Mouse (Mus musculus): ENCODE data around the gene Adipoq.

The Adipoq gene

GRCm38 (mm10) chr16:23117173-23117572 is 29.2 kb upstream of the Adipoq start:
- DNase-seq = no peak

DNA sequence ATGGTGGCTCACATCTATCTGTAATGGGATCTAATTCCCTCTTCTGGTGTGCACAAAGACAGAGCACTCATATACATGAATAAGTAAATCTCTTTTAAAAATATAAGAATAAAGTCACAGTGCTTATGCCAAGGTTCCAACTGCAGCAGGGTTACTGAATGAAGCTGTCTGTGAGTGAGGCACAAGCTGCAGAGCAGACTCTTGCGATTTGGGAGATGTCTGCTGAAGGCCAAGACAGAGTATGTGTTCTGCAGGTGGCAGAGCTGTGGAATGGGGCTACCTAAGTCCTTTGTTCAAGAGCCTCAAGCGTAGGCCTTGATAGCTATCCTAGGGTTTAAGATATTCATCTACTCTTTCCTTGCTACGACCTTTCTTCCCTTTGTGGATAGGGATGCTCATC is 23.9 kb upstream of the Adipoq start:
- DNase-seq = no peak

DNA sequence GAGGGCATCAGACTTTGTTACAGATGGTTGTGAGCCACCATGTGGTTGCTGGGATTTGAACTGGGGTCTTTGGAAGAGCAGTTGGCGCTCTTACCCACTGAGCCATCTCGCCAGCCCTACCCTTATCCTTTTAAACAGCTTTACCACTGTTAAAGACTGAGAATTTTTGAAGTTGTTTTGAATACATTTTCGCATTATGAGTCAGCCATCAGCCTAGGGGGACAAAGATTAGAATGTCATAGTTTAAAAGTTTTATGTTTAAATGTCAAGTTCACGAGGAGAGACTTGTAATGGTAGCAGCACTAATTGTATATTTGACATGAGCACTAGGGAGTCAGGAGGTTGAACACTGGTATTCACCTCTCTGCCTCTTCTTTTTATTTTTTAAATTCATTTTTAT is 23.2 kb upstream of the Adipoq start:
- DNase-seq = no peak

GRCm38 (mm10) chr16:23124398-23124797 is 21.9 kb upstream of the Adipoq start:
- no peak for DNase-seq

- DNase-seq = no peak
These were observed 19.0 kb upstream of the Adipoq start for GRCm38 (mm10) chr16:23127311-23127672.

DNA sequence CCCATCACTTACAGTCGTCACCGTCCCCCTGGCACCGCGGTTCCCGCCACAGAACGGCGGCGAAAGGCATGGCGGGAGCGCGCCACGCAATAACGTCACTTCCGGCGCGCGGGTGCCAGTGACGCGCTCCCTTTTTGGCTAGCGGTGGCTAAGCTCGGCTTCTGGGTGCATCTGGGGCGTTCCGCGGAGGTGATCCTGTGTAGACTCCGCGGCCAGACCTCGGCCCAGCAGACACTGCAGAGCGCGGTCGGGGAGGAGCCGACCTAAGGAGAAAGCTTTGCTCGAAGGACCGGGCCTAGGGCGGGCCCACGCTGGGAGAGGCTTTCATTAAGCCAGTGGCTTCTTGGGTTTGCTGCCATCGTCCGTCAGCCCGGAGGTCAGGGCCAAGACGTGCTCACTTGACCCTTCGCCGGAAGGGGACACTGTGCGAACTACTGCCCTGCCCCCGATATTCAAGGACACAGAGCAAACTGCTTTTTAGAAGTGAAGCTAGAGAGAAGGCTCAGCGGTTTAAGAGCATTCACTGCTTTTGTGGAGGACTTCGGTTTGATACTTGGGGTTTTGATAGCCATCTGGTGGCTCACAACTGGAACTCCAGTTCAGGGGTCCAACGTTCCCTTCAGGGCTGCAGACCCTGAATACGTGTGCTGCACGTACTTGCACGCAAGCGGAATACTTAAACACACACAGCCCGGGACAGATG is 18.5 kb upstream of the Adipoq start, which contains the start of gene Rfc4:
Rfc4 (minus strand) TSS at position 65 of the 703 bp plus-strand sequence.
- peak; percentile 93 for DNase-seq

DNA sequence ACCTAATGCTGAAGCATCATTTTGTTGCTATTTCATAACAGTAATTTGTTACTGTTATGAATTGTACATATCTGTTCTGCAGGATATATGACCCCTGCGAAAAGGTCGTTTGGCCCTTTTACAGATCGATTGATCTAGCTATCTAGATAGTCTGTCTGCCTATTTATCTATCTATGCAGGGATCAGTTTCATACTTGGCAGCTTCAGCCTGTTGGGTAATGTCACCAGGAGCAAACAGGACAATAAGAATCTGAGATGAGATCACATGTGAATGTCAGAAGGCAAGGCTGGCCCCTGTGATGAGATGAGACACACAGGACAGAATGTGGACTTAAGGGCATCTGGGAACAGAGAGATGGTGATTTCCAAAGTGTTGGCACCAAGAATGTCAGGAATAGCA is 16.0 kb upstream of the Adipoq start:
- DNase-seq = no peak

GRCm38 (mm10) chr16:23132336-23132735 is 14.0 kb upstream of the Adipoq start:
- no peak for DNase-seq

- no peak for DNase-seq
These were observed 10.8 kb upstream of the Adipoq start for GRCm38 (mm10) chr16:23135421-23136149.

DNA sequence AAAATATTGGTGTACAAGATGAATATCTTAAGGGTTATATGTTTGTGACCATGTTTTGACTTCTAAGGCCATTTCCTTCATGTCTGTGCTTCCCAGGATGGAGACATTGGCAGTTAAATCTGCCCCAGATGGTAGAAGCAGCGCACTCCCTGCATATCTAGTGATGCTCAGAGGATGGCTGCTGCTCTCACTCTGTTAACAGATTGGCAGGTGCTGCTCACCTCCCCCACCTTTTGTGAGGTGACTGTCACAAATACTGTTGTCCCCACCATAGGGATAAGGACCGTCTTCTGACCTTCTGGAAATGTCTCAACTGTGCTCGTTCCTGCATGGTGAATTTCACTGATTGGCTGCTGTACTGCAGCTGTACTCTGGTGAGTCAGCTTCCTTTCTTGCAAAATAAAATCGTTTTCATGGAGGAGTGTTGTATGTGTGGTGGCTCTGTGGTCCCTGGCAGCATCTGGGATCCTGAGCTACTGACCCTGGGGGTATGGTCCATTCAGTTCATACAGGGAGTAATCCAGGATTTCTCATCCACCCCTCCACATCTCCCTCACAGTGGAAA is 9.8 kb upstream of the Adipoq start:
- DNase-seq = no peak

GRCm38 (mm10) chr16:23140911-23141310 is 5.4 kb upstream of the Adipoq start:
- no peak for DNase-seq

DNA sequence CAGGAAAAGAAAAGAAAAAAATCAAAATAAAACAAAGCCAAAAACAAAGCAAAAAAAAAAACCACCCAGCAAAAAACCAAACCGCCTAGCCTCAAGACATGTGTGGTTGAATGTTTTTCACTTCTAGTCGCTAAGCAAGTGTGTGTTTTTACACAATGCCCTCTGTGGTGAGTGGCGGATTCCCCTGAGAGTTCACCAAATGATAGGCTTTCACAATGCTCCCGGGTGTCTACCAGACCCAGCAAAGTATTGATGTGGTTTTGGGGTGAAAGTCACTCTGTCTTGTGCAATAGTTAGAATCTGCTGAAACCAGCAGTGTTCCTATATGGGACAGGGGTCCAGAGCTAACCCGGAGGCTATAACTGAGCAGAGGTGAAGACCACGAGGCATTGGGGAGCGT is 2.0 kb upstream of the Adipoq start:
- no peak for DNase-seq

DNA sequence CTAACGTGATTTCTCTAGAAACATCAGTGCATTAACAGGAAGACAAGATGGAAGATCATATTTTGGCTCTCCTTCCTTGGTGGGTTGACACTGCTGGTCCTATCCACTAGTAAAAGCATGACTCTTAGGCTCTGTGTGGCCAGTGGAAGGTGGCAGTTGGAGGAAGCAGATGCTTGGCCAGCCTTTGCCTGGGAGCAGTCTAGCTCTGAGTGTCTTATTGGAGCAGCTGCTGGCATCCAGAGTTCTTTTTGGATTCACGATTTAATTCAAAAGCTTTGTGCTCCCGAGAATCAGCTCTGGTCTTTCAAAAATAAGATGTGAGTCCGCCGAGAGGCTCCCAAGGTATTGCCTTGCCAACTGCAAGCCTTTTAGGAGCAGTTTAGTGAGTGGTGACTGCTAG is 1.1 kb upstream of the Adipoq start:
- DNase-seq = no peak

DNA sequence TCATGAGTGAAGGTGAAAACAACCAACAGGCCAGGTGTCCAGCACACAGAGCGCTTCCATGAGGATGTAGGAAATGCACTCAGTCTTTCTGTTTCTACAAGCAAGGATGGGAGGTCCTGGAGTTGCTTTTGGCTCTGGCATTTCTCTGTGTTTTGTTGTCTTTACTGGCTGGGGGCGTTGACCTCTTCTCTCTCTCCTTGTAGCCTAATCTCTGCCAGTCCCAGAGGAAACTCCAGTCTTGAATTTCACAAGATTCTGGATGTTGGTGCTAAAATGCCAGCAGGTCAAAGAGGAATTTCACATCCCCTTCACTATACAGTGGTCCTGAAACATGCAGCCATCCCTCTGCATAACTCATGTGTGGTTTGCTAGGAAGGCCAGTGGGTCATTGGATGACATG is 2.6 kb downstream of the Adipoq start:
- DNase-seq = no peak

DNA sequence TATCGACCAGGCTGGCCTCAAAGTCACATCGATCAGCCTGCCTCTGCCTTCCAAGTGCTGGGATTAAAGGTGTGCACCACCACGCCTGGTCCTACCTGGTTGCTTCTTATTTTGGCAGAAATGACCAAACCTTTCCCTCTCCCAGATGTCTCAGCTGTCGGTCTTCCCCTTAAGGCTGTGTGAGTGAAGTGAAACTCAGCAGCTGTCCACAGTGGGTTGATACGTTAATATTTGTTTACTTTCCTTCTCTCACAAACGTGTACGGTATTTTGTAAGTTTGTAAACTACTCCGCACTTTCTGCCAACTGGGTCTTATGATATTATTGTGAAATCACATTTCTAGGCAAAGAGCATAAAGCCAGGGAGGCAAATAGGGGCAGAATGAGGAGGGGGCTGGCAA is 3.1 kb downstream of the Adipoq start:
- no peak for DNase-seq

DNA sequence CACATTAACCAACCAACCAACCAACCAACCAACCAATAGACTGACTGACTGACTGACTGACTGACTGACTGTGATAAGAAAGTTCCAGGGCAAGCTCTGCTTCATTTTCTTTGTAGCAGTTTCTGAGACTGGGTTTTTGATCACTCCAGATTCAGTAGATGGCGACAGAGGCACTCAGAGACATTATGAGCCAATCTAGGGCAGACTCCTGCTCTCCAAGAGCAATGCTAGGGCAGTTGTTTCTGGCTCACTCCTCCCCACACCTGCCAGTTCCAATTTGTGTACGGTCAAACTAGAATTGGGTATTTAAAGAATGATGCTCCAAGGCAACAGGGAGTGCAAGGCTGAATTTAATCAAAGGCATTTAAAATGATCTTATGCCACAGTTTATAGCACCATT is 5.1 kb downstream of the Adipoq start:
- no peak for DNase-seq

DNA sequence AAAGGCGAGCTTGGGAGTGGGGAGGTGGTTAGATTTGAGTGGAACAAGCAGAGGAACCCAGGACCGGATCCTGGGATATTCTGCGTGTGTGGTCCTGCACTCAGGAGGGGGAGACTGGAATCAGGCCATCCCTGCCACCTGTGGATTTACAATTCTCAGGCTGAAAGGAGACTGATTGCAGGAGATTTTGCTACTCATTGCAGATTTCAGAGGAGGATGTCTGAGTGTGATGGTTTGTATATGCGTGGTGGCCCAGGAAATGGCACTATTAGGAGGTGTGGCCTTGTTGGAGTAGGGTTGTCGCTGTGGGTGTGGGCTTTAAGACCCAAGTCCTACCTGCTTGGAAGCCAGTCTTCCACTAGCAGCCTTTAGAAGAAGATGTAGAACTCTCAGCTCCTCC is 7.9 kb downstream of the Adipoq start:
- DNase-seq = no peak

DNA sequence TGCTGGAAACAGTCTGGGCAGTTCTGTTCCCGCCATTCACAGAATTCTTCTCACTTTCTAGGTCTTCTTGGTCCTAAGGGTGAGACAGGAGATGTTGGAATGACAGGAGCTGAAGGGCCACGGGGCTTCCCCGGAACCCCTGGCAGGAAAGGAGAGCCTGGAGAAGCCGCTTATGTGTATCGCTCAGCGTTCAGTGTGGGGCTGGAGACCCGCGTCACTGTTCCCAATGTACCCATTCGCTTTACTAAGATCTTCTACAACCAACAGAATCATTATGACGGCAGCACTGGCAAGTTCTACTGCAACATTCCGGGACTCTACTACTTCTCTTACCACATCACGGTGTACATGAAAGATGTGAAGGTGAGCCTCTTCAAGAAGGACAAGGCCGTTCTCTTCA is 10.7 kb downstream of the Adipoq start:
- DNase-seq = no peak

DNA sequence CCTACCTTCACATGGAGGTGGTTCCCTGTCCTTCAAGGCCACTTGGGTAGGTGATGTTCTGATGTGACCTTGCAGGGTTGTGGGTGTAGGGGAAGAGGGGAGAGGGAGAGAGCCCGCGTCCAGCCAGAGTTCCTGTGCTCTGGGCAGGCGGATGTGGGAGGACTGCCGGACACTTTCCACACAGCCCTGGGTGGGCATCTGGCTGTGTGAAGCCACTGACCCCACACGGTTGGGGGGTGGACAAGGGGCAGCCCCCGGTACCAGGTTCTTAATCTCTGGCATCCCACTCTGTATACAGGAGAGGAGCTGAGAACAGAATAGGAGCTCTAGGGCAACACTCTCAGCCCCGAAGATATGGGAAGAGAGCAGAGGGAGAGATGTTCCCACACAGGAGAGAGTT is 12.0 kb downstream of the Adipoq start:
- no peak for DNase-seq

DNA sequence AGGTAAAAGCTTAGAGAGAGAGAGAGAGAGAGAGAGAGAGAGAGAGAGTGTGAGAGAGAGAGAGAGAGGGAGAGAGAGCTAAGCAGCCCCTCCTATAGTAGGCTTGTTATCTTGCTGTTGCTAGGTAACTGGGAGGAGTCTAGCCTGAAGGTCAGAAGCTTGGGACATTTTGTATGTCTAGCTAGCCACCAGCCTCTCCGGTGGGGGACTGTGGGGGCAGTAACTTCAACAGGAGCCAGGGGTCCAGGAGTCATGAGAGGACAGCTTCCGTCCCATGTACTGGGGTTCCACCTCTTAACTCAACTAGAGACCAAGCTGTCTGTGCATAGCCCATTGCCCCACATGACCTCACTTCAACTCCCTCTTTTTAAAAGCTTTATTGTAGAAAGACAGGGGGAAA is 12.6 kb downstream of the Adipoq start:
- DNase-seq = no peak

- no peak for DNase-seq
These were observed 13.4 kb downstream of the Adipoq start for GRCm38 (mm10) chr16:23159749-23160148.

- DNase-seq = no peak
These were observed 15.8 kb downstream of the Adipoq start for GRCm38 (mm10) chr16:23162116-23162515.

GRCm38 (mm10) chr16:23164443-23164842 is 18.1 kb downstream of the Adipoq start:
- no peak for DNase-seq

- DNase-seq = no peak
These were observed 19.1 kb downstream of the Adipoq start for GRCm38 (mm10) chr16:23165441-23165840.
